Mouse (Mus musculus): ENCODE measurements around the gene Rad50.

Gene Rad50

GRCm38 (mm10) chr11:53707718-53708009 is 545 bp upstream of the Rad50 start:
- in situ Hi-C loops (cut with MboI; ENCODE audit: low pct_unique_long_range_greater_than_20kb in 1 of 2, low sequenced_read_pairs in 2 of 2, unreplicated experiment in 1 of 2), result no loop called here

DNA sequence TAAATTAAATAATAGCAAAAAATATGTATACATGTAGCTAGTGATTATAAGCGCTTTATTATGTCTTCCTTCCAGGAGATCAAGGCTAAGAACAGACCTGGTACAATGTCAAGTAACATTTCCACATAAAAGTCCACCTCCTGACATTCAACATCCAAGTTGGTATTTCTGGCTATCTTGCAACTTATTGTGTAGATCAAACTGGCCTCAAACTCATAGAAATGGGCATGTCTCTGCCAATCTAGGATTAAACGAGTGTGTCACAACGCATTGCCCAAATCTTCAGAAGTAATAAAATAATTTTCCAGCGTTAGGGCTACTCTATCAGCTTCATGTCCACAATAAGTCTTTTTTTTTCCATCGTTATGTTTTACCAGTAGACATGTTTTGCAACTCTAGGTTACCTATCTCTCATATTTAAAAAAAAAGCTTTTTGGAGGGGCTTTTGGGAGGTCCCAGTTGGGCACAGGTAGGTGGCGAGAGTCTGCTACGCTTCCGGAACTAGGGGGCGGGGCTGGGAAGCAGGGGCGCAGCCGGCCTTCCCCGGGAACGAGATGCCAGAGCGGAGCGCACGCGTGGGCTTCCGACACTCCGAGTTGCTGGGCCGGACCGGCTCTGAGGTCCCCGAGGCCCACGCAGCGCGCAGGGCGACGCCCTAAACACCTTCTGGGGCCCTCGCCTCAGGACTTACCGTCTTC is 734 bp downstream of the Rad50 start:
- in situ Hi-C loops (cut with MboI; ENCODE audit: low pct_unique_long_range_greater_than_20kb in 1 of 2, low sequenced_read_pairs in 2 of 2, unreplicated experiment in 1 of 2), result no loop called here

GRCm38 (mm10) chr11:53699351-53699750 is 7.8 kb downstream of the Rad50 start:
- in situ Hi-C loops (cut with MboI; ENCODE audit: low pct_unique_long_range_greater_than_20kb in 1 of 2, low sequenced_read_pairs in 2 of 2, unreplicated experiment in 1 of 2), result no loop called here

GRCm38 (mm10) chr11:53698521-53698920 is 8.6 kb downstream of the Rad50 start:
- in situ Hi-C loops (cut with MboI; ENCODE audit: low pct_unique_long_range_greater_than_20kb in 1 of 2, low sequenced_read_pairs in 2 of 2, unreplicated experiment in 1 of 2), result no loop called here

DNA sequence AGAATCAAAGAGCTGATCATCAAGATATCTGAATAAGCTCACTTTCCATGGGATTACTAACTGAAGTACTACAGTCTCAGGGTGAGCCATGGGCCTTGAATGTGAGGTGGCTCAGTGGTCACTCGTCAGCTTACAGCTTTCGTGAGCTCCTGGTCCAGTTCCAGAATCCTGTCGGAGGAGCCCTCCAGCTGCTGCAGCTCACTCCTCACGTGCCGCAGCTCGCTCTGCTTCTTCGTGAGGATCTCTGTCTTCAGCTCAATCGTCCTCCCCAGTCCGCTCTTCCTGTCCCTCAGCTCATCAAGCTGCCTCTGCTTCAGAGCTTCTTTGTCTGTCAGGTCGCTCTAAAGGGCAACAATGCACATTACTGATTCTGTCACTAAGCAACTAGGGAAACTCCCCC is 15.1 kb downstream of the Rad50 start:
- in situ Hi-C loops (cut with MboI; ENCODE audit: low pct_unique_long_range_greater_than_20kb in 1 of 2, low sequenced_read_pairs in 2 of 2, unreplicated experiment in 1 of 2), result no loop called here

GRCm38 (mm10) chr11:53682994-53683530 is 24.1 kb downstream of the Rad50 start:
- in situ Hi-C loops (cut with MboI; ENCODE audit: low pct_unique_long_range_greater_than_20kb in 1 of 2, low sequenced_read_pairs in 2 of 2, unreplicated experiment in 1 of 2), result no loop called here

GRCm38 (mm10) chr11:53682170-53682569 is 24.9 kb downstream of the Rad50 start:
- in situ Hi-C loops (cut with MboI; ENCODE audit: low pct_unique_long_range_greater_than_20kb in 1 of 2, low sequenced_read_pairs in 2 of 2, unreplicated experiment in 1 of 2), result no loop called here

- in situ Hi-C loops (cut with MboI; ENCODE audit: low pct_unique_long_range_greater_than_20kb in 1 of 2, low sequenced_read_pairs in 2 of 2, unreplicated experiment in 1 of 2), result no loop called here
Measured at GRCm38 (mm10) chr11:53681686-53682085, 25.4 kb downstream of the Rad50 start.

GRCm38 (mm10) chr11:53680141-53680540 is 27.0 kb downstream of the Rad50 start:
- in situ Hi-C loops (cut with MboI; ENCODE audit: low pct_unique_long_range_greater_than_20kb in 1 of 2, low sequenced_read_pairs in 2 of 2, unreplicated experiment in 1 of 2), result no loop called here

GRCm38 (mm10) chr11:53671414-53671813 is 35.7 kb downstream of the Rad50 start:
- in situ Hi-C loops (cut with MboI; ENCODE audit: low pct_unique_long_range_greater_than_20kb in 1 of 2, low sequenced_read_pairs in 2 of 2, unreplicated experiment in 1 of 2), result no loop called here

DNA sequence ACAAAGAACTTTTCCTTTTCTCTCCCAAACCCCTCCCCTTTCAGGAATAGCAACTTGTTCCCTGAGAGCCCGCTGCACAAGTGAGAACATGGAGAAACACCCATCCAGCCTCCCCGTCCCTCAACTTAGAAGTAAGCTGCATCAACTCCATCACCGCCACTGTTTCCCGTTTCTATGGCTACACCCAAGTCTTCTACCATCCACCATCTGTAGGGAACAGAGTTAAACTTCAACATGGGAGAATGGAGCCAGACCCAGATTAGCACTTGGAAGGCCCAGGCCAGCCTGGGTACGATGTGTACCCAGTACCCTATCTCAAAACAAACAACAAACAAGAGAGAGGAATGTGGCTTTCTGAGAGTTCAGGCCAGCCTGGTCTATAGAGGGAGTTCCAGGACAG is 43.0 kb downstream of the Rad50 start:
- in situ Hi-C loops (cut with MboI; ENCODE audit: low pct_unique_long_range_greater_than_20kb in 1 of 2, low sequenced_read_pairs in 2 of 2, unreplicated experiment in 1 of 2), result no loop called here

GRCm38 (mm10) chr11:53662794-53663674 is 44.1 kb downstream of the Rad50 start:
- in situ Hi-C loops (cut with MboI; ENCODE audit: low pct_unique_long_range_greater_than_20kb in 1 of 2, low sequenced_read_pairs in 2 of 2, unreplicated experiment in 1 of 2), result no loop called here

- in situ Hi-C loops (cut with MboI; ENCODE audit: low pct_unique_long_range_greater_than_20kb in 1 of 2, low sequenced_read_pairs in 2 of 2, unreplicated experiment in 1 of 2), result no loop called here
Measured at GRCm38 (mm10) chr11:53657828-53658227, 49.3 kb downstream of the Rad50 start.

DNA sequence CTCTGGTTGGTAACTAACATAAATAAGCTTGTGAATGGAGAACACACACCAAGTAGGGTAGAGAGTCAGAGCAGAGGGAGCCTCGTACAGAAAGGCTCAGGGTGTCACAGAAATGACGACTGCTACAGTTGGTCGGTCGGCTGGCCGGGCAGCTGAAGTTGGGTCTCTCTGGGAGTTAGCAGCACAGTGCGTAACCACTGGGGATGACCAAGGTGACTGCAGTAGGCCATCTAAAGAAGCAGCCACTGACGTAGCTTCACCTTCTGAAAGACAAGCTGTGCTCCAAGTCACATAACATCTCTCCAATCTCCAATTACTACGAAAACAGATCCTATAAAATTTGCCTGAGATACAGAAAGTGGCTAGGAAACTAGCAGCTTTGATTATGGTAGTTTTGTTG is 49.7 kb downstream of the Rad50 start:
- in situ Hi-C loops (cut with MboI; ENCODE audit: low pct_unique_long_range_greater_than_20kb in 1 of 2, low sequenced_read_pairs in 2 of 2, unreplicated experiment in 1 of 2), result no loop called here

GRCm38 (mm10) chr11:53656558-53657202 is 50.4 kb downstream of the Rad50 start:
- in situ Hi-C loops (cut with MboI; ENCODE audit: low pct_unique_long_range_greater_than_20kb in 1 of 2, low sequenced_read_pairs in 2 of 2, unreplicated experiment in 1 of 2), result no loop called here

GRCm38 (mm10) chr11:53655043-53655442 is 52.1 kb downstream of the Rad50 start:
- in situ Hi-C loops (cut with MboI; ENCODE audit: low pct_unique_long_range_greater_than_20kb in 1 of 2, low sequenced_read_pairs in 2 of 2, unreplicated experiment in 1 of 2), result no loop called here

DNA sequence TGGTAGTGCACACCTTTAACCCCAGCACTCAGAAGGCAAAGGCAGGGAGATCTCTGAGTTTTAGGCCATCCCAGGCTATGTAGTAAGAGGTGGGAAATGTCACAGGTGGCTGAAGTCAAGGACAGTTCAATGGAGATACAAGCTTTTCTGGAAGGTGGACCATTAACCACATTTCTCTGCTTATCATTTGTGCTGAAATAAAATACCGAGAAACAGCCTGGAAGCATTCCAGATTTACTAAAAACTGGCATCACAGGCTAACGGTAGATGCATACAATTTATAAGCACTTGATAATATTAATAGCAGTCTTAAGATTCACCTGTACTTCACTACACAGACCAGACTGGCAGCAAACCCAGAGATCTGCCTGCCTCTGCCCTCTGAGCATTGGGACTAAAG is 54.7 kb downstream of the Rad50 start:
- in situ Hi-C loops (cut with MboI; ENCODE audit: low pct_unique_long_range_greater_than_20kb in 1 of 2, low sequenced_read_pairs in 2 of 2, unreplicated experiment in 1 of 2), result no loop called here

GRCm38 (mm10) chr11:53651441-53651840 is 55.7 kb downstream of the Rad50 start:
- in situ Hi-C loops (cut with MboI; ENCODE audit: low pct_unique_long_range_greater_than_20kb in 1 of 2, low sequenced_read_pairs in 2 of 2, unreplicated experiment in 1 of 2), result no loop called here

- in situ Hi-C loops (cut with MboI; ENCODE audit: low pct_unique_long_range_greater_than_20kb in 1 of 2, low sequenced_read_pairs in 2 of 2, unreplicated experiment in 1 of 2), result no loop called here
Measured at GRCm38 (mm10) chr11:53644017-53644416, 63.1 kb downstream of the Rad50 start.

All from mouse embryonic stem cell (cell line).